ENCODE assay signal across 21 mouse cellular contexts in the genomic region with DNA sequence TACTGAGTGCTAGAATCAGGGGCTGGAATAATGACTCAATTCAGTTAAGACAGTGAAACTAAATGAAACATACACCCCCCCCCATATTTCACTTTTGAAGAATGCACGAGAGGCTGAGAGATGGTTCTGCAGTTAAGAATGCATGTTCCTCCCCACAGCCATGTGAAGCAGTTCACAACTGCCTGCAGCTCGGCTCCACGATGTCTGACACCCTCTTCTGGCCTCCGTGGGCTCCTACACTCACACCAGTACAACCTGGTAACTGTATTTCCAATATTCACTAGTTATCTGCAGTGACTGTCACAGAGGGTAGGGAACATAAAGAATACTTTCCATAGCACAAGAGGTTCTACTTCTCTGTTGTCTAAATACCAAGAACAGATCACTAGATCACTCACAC. TPM values are rescaled to one million over a fixed set of nuclear protein-coding genes. Genes with fewer than 3 reads are reported as not detected.
DNase-seq lines count a peak whose midpoint lies in the region; ATAC-seq and TF ChIP-seq lines count a peak whose summit lies in the region.
"Had no signal": no experiment of that assay in that cellular context is flagged by ENCODE, and none has a peak within 500 bp of the region (broad histone marks: within the 10 kb centered on the region; RNA-seq: fewer than 3 reads in every experiment).

No protein-coding gene starts in this region.

- no peak overlapping the region for H3K9ac ChIP-seq in hindbrain, postnatal 0 days (replicated peaks; ENCODE audit: low read length)
- H3K9ac ChIP-seq in hindbrain, embryonic 11.5 days (ENCODE audit: low read depth, low read length): no peak overlapping the region
- H3K9ac ChIP-seq in midbrain, embryonic 14.5 days (replicated peaks; ENCODE audit: low read length): no peak overlapping the region
- no peak overlapping the region for H3K9ac ChIP-seq in midbrain, embryonic 15.5 days
- H3K9ac ChIP-seq: embryonic facial prominence, embryonic 15.5 days; hindbrain, embryonic 15.5 days; lung, embryonic 15.5 days; neural tube, embryonic 12.5 days had no signal

- H3K27me3 ChIP-seq in hindbrain, postnatal 0 days (ENCODE audit: insufficient read depth, low read length): no peaks in the 10 kb centered on the region
- H3K27me3 ChIP-seq in hindbrain, embryonic 11.5 days (ENCODE audit: control insufficient read depth, insufficient read depth, low read length): no peaks in the 10 kb centered on the region
- no peaks in the 10 kb centered on the region for H3K27me3 ChIP-seq in midbrain, embryonic 14.5 days (ENCODE audit: control insufficient read depth, insufficient read depth, low read length)
- H3K27me3 ChIP-seq in midbrain, embryonic 15.5 days (replicated peaks): no peaks in the 10 kb centered on the region
- H3K27me3 ChIP-seq in Patski: no peaks in the 10 kb centered on the region
- H3K27me3 ChIP-seq: embryonic facial prominence, embryonic 15.5 days; hindbrain, embryonic 15.5 days; lung, embryonic 15.5 days; neural tube, embryonic 12.5 days had no signal

- CTCF ChIA-PET in Patski (lab: Charles Lee): no interaction called here

- H3K4me2 ChIP-seq in hindbrain, postnatal 0 days (ENCODE audit: low read depth, low read length): no peak overlapping the region
- no peak overlapping the region for H3K4me2 ChIP-seq in hindbrain, embryonic 11.5 days (replicated peaks; ENCODE audit: low read depth, low read length)
- H3K4me2 ChIP-seq in midbrain, embryonic 14.5 days (ENCODE audit: low read length): no peak overlapping the region
- no peak overlapping the region for H3K4me2 ChIP-seq in midbrain, embryonic 15.5 days
- H3K4me2 ChIP-seq: embryonic facial prominence, embryonic 15.5 days; heart, embryonic 11.5 days; hindbrain, embryonic 15.5 days; lung, embryonic 15.5 days; neural tube, embryonic 12.5 days had no signal

- H3K4me3 ChIP-seq in hindbrain, postnatal 0 days (ENCODE audit: low read length): no peak overlapping the region
- H3K4me3 ChIP-seq in hindbrain, embryonic 11.5 days (ENCODE audit: low read depth, low read length): no peak overlapping the region
- H3K4me3 ChIP-seq in midbrain, embryonic 14.5 days (replicated peaks; ENCODE audit: low read depth, low read length): no peak overlapping the region
- no peak overlapping the region for H3K4me3 ChIP-seq in midbrain, embryonic 15.5 days
- H3K4me3 ChIP-seq: embryonic facial prominence, embryonic 15.5 days; hindbrain, embryonic 15.5 days; lung, embryonic 15.5 days; neural tube, embryonic 12.5 days had no signal

- POLR2A ChIA-PET in Patski (lab: Charles Lee): no interaction called here

- H3K36me3 ChIP-seq in hindbrain, postnatal 0 days (ENCODE audit: insufficient read depth, low read length): no peaks in the 10 kb centered on the region
- no peaks in the 10 kb centered on the region for H3K36me3 ChIP-seq in hindbrain, embryonic 11.5 days (ENCODE audit: control insufficient read depth, insufficient read depth, low read length)
- peaks cover 12% of the 10 kb centered on the region for H3K36me3 ChIP-seq in midbrain, embryonic 14.5 days (ENCODE audit: control insufficient read depth, insufficient read depth, low read length)
- H3K36me3 ChIP-seq in midbrain, embryonic 15.5 days (replicated peaks): peaks cover 3% of the 10 kb centered on the region; the same call in 1 of the 2 replicates
- H3K36me3 ChIP-seq: embryonic facial prominence, embryonic 15.5 days had no signal

- ATAC-seq in hindbrain, postnatal 0 days: no peak
- ATAC-seq in hindbrain, embryonic 11.5 days (ENCODE audit: low FRiP score): no peak
- ATAC-seq in midbrain, embryonic 14.5 days (ENCODE audit: low FRiP score, low TSS enrichment): no peak
- no peak for ATAC-seq in midbrain, embryonic 15.5 days (replicated peaks)
- no peak for ATAC-seq in Patski
- no peak for ATAC-seq in megakaryocyte, adult 5-6 weeks (ENCODE audit: poor library complexity, severe bottlenecking)

- in situ Hi-C loops in Patski (cut with MboI; ENCODE audit: low pct_unique_long_range_greater_than_20kb): no loop called here

- no peak overlapping the region for H3K27ac ChIP-seq in hindbrain, postnatal 0 days
- no peak overlapping the region for H3K27ac ChIP-seq in hindbrain, embryonic 11.5 days (ENCODE audit: low read depth, low read length)
- no peak overlapping the region for H3K27ac ChIP-seq in midbrain, embryonic 14.5 days (replicated peaks; ENCODE audit: low read depth, low read length)
- no peak overlapping the region for H3K27ac ChIP-seq in midbrain, embryonic 15.5 days
- H3K27ac ChIP-seq: embryonic facial prominence, embryonic 15.5 days; hindbrain, embryonic 15.5 days; lung, embryonic 15.5 days; neural tube, embryonic 12.5 days had no signal

- no peaks in the 10 kb centered on the region for H3K4me1 ChIP-seq in hindbrain, postnatal 0 days (ENCODE audit: insufficient read depth, low read length)
- H3K4me1 ChIP-seq in hindbrain, embryonic 11.5 days (replicated peaks; ENCODE audit: control insufficient read depth, insufficient read depth, low read length): no peaks in the 10 kb centered on the region
- H3K4me1 ChIP-seq in midbrain, embryonic 14.5 days (ENCODE audit: control insufficient read depth, insufficient read depth, low read length): no peaks in the 10 kb centered on the region
- no peaks in the 10 kb centered on the region for H3K4me1 ChIP-seq in midbrain, embryonic 15.5 days
- H3K4me1 ChIP-seq: embryonic facial prominence, embryonic 15.5 days; hindbrain, embryonic 15.5 days; lung, embryonic 15.5 days; neural tube, embryonic 12.5 days had no signal

- 76% methylated on average over 4 of the region's 4 CpGs for WGBS in hindbrain, postnatal 0 days
- WGBS in hindbrain, embryonic 11.5 days: 80% methylated on average over 4 of the region's 4 CpGs
- 75% methylated on average over 4 of the region's 4 CpGs for WGBS in midbrain, embryonic 14.5 days
- 72% methylated on average over 4 of the region's 4 CpGs for WGBS in midbrain, embryonic 15.5 days

- TF ChIP-seq CTCF in hindbrain, postnatal 0 days (IDR thresholded peaks at IDR 0.05; ENCODE audit: low read depth): peak; percentile 47; the same call in 1 of the 2 replicates
- TF ChIP-seq CTCF in Patski (IDR thresholded peaks at IDR 0.05): peak; percentile 40

- H3K9me3 ChIP-seq in hindbrain, postnatal 0 days (ENCODE audit: low read length): no peaks in the 10 kb centered on the region
- H3K9me3 ChIP-seq in hindbrain, embryonic 11.5 days (ENCODE audit: control insufficient read depth, low read length): no peaks in the 10 kb centered on the region
- H3K9me3 ChIP-seq in midbrain, embryonic 14.5 days (ENCODE audit: control insufficient read depth, low read length): no peaks in the 10 kb centered on the region
- H3K9me3 ChIP-seq in midbrain, embryonic 15.5 days: no peaks in the 10 kb centered on the region
- H3K9me3 ChIP-seq: embryonic facial prominence, embryonic 15.5 days; G1E; hindbrain, embryonic 15.5 days; lung, embryonic 15.5 days; neural tube, embryonic 12.5 days had no signal

- no peak for DNase-seq in hindbrain, postnatal 0 days (ENCODE audit: low spot score)
- DNase-seq in hindbrain, embryonic 11.5 days (ENCODE audit: low spot score): no peak
- peak; percentile 8 for DNase-seq in midbrain, embryonic 14.5 days
- DNase-seq in Patski (ENCODE audit: low read depth, low spot score): no peak
- DNase-seq in thymus, postnatal 0 days (ENCODE audit: low spot score): no peak
- DNase-seq: adrenal gland, postnatal 10 days; cerebellum, adult 2 months; heart, postnatal 14 days; kidney, adult 2 months; kidney, postnatal 36 days; liver; right cerebral cortex, postnatal 14 days; thymus, postnatal 4 days had no signal

RNA-seq across cellular contexts. Expression of a gene that starts 59.2 kb away (rescaled TPM):
- total RNA-seq in hindbrain, postnatal 0 days (2014; rRNA removed): 45.5 and 51.0 TPM in 2 replicates
- polyA plus RNA-seq in hindbrain, postnatal 0 days (2015; fragmentation: Nextera tagmentation; extraction: Ambion mirVana): 64.3 and 69.9 TPM in 2 replicates
- 82.7 and 83.0 TPM in 2 replicates for polyA plus RNA-seq in hindbrain, embryonic 11.5 days (2014; fragmentation: Nextera tagmentation; extraction: Ambion mirVana)
- 58.6 and 70.6 TPM in 2 replicates for polyA plus RNA-seq in midbrain, embryonic 14.5 days (2014; fragmentation: Nextera tagmentation; extraction: Ambion mirVana)
- polyA plus RNA-seq in midbrain, embryonic 15.5 days (2015; fragmentation: Nextera tagmentation; extraction: Ambion mirVana): 68.8 and 73.1 TPM in 2 replicates
- polyA plus RNA-seq in Patski (2021): 46.0 TPM
- polyA plus RNA-seq in thymus, postnatal 0 days (2015; fragmentation: Nextera tagmentation; extraction: Ambion mirVana): 45.7 and 47.4 TPM in 2 replicates
- total RNA-seq in megakaryocyte, adult 5-6 weeks (2015): 30.8 and 34.6 TPM in 2 replicates
- total RNA-seq in megakaryocyte, adult 5-6 weeks (2017): 27.1 and 33.9 TPM in 2 replicates
